Mouse (Mus musculus): Measurements from ENCODE around the gene Nek6.

Nek6 gene
- long read RNA-seq, experiment 1, full-length matches to known transcripts = 10 of 13 reads
- long read RNA-seq, experiment 1, partial matches to known transcripts = 2 of 13 reads
- long read RNA-seq, experiment 1, other reads (novel, unspliced or antisense) = 1 of 13 reads
- long read RNA-seq, experiment 2, full-length matches to known transcripts = 35 of 42 reads
- long read RNA-seq, experiment 2, partial matches to known transcripts = 5 of 42 reads
- long read RNA-seq, experiment 2, other reads (novel, unspliced or antisense) = 2 of 42 reads

DNA sequence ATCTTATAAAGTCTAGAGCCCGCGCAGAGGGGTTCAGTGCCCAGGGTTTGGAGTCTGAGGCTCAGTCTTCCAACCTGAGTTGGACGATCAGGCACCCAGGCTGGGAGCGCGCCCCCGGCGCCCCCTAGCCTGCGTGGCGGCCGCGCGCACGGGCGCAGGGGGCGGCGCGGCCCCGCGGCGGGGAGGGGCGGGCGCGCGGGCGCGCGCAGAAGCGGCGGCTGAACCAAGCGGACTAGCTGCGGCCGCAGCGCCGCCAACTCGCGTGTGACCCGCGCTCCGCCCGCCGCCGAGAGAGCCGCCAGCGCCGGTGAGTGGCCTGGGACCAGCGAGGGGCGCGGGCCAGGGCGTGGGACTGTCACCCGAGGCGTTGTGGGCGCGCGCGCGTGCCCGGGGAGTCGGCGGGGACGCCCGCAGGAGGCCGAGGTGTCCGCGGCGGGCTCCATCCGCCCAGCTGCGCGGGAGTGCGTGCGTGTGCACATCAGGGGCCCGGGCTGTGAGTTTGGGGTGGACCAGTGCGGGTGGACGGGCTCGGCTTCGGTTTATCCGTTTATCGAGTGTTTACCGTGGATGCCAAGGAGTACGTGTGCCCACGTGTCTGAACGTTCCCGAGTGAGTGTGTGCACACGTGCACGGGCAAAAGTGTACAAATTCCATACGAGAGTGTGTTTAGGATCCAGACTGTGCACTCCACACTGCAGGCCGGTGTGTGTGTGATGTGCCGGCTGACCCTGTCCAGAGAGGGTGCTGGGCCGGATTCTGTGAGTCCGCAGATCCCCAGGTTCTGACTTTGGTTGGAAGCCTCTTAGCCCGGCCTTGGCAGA, at the start of gene Nek6:
Gene Nek6 (plus strand): TSS at position 157 of the 821 bp plus-strand sequence.
- intact Hi-C loops (cut with DNase I) = no loop called here

DNA sequence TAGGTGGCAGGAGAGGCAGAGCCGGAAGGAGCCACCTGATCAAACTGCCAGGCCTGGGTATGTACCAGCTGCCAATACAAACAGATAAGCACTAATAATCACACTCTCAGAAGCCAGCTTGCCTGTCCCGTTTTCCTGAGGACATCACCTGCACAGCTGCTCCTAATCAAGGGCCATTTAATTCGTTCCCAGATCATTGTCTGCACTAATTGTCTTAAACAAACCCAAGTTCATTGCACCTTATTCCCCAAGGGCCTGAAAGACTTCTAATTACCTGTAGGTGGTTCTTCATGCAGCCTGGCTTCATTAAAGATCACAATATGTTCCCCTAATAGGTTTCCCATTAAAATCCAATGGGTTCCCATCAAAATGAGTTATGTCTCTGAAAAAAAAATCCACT, 49.1 kb upstream of the Nek6 start:
- intact Hi-C loops (cut with DNase I) = no loop called here

DNA sequence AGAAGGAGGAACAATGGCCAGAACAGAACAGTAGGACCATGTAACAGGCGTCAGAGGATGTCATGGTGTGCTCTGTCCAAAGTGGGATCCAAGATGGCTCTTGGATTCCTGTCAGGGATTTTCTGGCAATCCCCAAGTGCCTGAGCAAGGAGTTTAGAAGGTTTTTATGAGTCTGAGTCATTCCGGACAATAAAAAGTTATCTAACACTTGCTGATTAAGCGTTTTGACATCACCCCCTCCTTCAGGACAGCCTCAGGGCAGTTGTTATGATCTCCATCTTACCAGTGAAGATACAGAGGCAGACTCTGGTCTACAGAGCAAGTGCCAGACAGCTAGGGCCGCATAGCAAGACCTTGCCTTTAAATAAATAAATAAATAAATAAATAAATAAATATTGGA, 42.6 kb upstream of the Nek6 start:
- intact Hi-C loops (cut with DNase I) = no loop called here

DNA sequence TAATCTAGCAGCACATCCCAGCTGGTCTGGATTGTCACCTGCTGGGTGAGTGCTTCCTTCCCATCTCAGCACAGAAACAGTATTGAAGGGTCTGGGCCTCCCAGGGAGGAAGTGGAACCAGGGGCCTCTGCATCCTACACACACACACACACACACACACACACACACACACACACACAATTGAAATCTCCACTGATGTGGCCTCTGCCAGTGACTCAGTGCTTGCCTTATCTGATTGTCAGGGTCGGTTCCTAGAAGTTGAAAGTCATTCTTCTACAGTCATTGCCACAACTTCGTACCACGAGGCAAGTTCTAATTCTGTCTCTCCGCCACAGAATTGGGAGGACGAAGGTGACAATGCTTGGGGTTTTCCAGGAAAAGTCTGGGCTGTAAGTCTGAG, 39.7 kb upstream of the Nek6 start:
- intact Hi-C loops (cut with DNase I) = no loop called here

DNA sequence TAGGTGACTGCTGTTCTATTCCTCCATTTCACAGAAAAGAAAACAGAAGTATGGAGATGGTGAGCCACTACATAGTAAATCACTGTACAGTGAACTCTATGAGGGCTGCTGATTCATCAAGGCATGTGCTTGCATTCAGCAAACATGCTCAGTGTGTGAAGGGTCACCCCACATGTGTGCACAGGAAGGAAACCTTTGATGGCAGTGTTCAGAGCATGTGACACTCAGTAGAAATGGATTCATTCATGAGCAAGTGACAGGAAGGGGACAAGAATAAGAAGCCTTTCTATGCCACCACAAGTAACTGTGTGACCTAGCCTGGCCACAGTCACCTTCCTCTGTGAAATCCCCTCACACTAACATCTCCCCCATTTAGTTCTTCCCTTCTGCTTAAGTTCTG, 38.6 kb upstream of the Nek6 start:
- intact Hi-C loops (cut with DNase I) = no loop called here

DNA sequence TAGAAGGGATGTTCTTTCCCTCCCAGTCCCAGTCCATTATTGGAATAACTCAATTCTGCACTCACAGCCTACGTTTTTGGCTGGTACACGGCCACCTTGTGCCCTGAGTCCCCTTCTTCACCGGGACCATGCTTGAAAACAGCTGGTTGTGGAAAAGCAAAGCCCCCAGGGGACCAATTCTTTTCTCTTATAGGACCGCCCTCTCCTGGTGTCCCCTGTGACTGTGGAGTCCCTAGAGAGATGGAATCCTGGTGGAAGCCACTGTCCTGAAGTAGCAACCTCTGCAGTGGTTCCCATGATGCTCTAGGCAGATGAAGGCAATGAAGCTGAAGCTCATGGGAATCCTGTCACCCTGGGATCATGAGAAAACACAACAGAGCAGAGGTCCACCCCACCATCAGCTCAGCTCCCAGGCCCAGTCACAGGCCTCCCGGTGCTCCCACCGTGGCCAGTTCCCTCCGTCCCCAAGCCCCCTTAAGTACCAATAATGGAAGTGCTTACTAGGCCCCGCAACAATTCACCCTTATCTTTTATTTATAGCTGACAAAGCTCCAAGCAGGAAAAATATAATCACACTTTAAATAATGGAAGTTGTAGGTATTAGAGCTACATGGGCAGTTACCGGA, 34.5 kb upstream of the Nek6 start:
- intact Hi-C loops (cut with DNase I) = no loop called here

DNA sequence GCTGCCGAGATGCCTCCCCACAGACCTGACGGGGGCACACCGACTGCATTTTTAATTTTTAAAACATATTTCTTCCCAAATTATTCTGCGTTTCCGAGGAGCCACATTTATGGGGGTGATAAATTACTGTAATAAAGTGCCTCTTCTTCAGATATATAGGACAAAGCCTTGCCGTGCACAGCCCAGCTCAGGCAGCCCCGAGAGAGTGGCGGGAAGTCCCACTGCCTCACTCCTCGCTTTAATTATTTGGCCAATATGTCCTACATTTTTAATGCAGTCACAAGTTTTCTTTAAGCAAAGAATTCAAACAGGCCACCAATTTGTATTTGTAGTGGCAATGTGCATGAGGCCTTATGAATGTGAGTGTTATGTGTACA, 34.0 kb upstream of the Nek6 start:
- intact Hi-C loops (cut with DNase I) = no loop called here

DNA sequence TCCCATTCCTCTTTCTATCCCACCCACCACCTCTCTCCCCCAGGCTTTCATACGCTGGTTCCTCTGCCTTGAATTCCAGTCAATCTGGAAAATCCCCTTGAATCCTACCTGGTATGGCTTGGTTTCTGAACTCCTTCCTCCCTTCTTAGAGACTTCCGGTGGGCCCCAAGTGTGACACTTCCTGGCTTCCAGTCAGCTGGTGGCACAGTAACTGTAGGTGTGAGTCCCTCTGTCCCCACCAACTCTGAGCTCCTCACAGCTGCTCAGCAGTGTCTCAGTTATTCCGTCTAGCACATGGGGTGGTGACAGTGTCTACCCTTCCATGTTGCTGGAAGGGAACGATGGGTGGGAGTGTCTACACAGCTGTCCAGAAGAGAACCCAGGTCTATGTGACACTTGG, 32.8 kb upstream of the Nek6 start:
- intact Hi-C loops (cut with DNase I) = no loop called here

DNA sequence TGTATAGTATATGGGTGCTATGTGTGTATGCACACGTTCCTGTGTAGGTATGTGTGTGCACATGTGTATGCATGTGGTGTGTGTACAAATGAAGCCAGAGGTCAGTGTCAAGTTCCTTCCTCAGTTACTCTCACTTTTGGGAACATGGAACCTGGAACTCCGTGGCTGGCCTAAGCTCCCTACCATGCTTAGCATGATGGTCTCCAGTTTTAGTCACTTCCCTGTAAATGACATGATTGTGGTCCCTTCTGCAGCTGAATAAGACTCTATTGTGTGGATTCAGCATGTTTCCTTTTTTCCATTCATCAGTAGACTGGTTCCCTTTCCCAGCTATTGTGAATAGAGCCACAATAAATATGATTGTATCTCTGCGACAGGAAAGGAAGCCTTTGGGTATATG, 31.9 kb upstream of the Nek6 start:
- intact Hi-C loops (cut with DNase I) = no loop called here

DNA sequence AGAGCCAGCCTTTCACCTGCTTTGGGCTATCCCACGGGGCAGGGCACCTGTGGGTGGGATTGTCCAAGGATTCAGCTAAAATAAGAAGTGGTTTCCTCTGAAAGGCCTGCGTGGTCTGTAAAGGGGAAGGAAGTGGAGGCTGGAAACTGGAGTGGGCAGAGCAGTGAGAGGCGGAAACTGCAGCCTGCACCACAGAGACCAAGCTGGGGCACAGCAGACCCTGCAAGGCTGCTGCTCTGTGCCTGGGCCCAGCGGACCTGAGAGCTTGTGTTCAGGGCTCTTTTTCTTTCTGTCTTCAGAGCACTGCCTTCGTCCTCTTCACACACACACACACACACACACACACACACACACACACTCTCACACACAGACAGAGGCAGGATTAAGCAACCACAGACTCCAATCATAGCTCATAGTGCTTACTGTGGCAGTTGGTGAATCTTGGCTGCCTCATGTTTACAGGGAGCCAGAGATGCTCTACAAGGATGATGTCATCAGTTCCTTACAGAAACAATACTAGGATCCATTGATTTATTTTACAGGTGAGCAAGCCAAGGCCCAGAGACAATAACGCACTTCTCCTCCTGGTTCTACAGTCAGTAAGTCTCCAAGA, 30.2 kb upstream of the Nek6 start:
- intact Hi-C loops (cut with DNase I) = no loop called here

DNA sequence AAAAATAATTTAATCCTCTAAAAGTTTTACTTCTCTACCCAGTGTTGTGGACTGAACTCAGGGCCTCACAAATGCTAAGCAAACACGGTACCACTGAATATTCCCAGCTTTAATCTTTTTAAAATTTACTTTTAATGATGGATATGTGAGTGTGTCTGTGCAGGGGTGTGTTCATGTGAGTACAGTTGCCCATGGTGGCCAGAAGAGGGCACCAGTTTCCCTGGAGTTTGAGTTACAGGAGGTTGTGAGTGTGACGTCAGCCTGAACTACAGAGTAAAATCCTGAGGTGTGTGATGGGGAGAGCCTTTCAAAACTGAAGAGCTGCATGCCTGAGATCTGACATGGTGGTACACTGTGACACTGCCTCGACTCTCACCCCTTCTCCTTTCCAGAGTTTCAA, 29.3 kb upstream of the Nek6 start:
- intact Hi-C loops (cut with DNase I) = no loop called here

DNA sequence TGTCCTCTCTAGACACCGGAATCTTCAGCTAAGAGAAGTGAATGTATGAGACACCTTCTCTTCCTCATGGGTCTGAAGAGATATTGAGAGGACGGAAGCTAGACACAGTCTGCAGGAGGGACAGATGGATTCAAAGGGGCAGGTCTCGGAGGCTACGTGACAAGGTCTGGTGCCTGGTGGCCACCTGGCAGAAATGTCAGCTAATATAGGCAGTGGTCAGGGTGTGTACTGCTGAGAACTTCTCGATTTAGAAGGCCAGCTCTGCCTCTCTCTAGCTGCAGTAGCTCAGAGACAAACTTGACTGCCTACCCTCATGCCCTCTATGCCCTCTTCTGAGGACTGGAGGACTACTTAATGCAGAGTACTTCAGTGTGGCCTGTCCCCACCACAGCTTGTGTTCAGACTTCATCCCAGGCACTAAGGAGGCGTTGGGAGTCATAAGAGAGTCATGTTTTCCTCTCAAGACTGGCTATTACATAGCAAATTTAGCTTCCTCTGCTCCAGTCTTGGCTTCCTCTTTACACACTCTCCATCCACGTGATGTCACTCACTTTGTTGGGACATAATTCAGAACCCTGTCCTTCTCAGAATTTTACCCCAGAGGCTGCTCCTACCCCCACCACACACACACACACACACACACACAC, 28.3 kb upstream of the Nek6 start:
- intact Hi-C loops (cut with DNase I) = no loop called here

DNA sequence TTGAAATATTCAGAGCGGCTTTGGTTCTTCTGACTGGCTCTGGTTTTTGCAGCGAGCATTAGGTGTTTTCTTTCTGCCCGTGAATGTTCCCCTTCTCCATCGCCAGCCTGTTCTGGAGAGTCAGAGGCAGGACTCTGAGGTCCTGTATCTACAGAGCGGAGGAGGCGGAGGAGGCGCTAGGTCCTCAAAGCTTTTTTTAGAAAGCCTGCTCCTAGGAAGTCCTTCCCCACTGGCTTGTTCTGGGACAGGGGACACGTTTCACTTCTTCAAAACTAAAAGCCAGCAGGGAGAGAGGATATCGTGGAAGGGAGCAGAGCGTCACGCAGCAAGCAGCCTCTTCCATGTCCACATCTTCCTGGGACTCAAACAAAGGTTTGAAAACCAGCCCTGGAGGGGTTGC, 26.9 kb upstream of the Nek6 start:
- intact Hi-C loops (cut with DNase I) = no loop called here

DNA sequence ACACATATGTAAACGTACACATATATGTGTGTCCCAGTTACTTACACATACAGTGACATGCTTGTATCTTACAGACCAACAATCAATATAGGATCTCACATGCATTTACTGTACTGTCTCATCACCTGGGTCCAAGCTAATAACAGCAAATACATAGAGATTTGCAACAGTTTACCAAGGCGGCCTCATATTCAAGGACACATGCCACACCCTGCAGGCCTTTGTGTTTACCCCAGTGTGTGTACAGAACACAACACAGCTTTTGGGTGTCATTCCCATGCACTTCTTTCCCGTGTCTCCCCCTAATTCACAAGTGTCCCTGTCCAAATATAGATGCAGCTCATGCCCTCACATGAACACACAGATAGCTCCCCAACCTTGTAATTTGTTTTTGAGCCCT, 26.0 kb upstream of the Nek6 start:
- intact Hi-C loops (cut with DNase I) = no loop called here

DNA sequence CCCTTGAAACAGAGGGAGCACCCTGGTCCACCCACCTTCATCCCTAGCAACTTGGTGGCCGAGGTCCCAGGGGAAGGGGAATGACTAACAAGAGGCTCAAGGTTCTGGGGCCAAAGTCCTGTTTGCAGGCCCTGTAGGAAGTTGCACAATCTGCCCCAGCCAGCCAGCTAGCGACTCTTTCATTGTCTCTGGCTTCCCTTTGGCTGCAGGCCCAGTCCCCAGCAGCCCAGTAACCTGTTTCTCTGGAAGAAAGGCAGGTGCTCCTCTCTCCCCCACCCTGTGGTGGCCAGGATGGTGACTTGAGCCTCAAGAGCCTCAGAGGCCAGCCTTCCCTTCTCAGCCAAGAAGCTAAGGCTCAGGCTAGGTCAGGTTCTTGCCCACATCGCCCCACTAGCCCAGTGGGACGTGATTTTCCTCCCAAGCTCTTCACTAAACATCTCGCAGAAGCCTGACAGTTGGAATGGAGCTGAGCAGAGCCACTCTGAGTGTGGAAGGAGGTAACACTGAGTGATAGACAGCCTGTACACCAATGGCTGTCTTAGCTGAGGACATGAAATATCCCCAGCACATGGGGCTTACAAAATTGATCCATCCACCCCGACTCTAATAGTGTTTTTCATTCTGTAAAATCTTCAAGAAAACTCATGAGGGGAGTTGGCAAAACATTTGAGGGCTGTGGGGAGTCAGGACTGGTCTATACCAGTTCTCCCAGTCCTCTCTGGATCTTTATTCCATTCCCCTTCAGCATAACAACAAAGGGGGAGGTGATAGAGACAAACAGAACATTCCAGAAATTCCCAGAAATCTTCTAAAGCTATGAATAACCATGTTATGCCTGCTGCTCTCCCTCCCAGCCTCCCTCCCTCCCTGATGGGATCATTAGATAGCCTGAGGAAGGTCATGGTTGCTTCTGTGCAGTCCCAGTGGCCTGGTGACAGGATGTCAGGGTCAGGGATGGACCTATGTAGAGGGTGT, 25.2 kb upstream of the Nek6 start:
- intact Hi-C loops (cut with DNase I) = no loop called here

DNA sequence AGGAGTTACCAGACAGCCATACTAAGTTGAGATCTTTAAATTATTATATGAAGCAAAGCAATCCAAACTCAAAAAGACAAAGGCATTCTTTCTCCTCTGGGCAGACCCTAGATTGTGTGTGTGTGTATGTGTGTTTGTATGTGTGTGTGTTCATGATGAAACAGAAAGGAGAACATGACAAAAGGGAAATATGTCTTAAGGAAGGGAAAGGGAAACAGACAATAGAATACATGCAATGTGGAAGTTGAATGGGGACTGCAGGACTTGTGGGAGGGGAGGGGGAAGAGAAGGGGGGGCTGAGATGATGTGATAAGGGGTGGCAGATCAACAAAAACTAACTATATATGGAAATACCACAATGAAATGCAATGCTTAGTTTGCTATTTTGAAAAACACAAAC, 13.8 kb upstream of the Nek6 start:
- intact Hi-C loops (cut with DNase I) = no loop called here

DNA sequence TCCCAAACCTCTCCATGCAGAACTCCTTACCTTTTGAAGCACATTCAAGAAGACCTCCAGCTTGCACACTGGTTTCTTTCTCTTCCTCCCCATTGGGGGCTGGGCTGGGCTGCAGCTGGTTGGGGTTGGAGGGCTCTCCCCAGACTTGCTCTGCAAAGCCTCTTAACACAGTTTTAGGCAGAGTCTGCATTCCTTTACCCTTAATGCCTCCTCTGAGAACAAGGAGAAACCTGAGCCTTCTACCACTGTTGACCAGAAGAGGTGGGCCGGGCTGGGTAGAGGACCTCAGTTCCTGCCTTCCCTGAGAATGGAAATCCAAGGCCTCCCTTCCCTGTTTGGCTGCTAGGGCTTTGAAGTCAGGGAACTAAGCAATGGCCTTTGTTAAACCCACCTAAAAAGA, 9.8 kb upstream of the Nek6 start:
- intact Hi-C loops (cut with DNase I) = no loop called here

DNA sequence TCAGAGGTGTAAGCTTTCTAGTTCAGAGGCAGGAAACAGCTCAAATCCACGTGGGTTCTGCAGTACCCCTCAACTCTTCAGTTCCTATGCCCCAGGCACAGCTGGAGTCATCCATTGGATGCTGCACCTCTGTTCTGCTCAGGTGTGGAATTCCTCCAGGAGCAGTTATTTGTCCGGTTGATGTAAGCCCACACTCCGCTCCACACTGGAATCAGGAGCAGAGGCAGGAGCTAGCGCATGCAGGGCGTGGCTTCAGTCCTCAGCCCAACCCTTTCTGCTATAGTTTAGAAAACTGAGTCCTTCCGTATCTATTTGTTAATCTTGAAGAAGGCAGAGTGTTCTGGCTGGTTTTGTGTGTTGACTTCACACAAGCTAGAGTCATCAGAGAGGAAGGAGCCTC, 9.3 kb upstream of the Nek6 start:
- intact Hi-C loops (cut with DNase I) = no loop called here

DNA sequence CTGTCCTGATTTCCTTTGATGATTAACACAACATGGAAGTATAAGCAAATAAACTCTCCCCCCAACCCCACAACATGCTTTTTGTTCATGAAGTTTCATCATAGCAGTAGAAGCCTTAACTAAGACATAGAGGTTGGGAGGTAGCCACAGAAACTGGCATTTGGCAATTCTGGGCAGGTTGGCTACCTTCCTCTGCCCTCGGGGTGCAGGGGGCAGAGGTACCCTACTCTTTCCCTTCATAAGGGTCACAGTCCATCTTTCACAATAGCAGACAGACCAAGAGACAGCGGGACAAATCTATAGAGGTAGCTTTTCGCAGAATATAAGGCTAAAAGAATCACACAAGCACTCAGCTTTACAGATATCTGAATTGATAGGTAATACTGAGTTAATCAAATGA, 8.7 kb upstream of the Nek6 start:
- intact Hi-C loops (cut with DNase I) = no loop called here

DNA sequence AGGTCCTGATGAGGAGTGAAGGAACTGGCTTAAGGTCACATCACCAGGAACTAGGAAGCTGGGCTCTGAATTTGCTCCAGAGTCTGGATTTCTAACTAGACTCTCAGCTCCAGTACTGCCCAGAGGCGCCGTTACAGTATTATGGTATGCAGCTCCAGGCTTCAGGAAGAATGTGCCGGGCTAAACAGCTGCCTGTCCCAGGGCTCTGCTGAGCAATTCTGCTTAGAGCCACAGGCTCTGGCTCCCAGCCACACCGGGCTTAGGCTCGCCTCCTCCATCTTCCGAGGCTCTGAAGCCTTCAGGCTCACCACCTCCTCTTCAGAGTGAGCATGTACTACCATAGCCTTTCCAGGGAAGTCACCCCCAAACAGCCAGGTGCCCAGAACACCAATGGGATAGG, 7.1 kb upstream of the Nek6 start:
- intact Hi-C loops (cut with DNase I) = no loop called here

DNA sequence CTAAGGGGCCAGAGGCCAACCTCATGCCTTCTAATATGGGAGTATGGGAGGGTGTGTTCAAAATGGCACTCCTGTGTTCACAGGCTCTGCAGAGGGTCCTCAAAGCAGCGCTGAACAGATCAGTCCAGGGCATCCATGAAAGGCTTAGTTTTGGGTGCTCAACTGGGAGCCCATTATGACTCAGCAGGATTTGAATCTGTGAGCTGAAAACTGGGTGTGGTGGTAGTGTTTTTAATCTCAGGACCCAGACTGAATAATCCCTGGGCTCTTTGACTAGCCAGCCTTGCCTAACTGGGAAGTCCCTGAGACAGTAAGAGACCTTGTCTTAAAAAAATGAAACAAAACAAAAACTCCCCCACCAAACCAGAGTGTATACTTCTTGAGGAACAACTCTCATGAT, 4.3 kb upstream of the Nek6 start:
- intact Hi-C loops (cut with DNase I) = loop anchor here (5.0 kb wide), 1 partner anchor 45 kb away; no protein-coding TSS in a partner anchor

Measured in adrenal gland (tissue).